Mouse (Mus musculus): Measurements from ENCODE around the gene Prn.

Prn gene

DNA sequence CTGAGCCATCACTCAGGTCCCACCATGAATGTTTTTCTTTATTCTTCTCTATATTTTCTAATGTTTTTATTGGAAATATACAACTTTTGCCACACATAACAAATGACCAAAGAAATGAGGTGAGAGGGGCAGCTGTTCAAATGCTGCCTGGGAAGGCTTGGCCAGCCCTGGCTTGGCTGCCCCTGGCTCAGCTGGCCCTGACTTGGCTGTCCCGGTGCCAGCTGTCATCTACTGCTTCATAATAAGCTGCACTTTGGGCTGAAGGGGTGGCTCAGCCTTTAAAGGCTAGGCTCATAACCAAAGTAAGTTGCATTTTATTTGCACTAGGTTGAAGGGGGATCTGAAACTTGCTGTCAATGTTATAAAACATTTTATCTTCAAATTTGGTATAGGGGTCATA, 2.9 kb upstream of the Prn start:
- no peak for DNase-seq (ENCODE audit: low read depth, low spot score)

DNA sequence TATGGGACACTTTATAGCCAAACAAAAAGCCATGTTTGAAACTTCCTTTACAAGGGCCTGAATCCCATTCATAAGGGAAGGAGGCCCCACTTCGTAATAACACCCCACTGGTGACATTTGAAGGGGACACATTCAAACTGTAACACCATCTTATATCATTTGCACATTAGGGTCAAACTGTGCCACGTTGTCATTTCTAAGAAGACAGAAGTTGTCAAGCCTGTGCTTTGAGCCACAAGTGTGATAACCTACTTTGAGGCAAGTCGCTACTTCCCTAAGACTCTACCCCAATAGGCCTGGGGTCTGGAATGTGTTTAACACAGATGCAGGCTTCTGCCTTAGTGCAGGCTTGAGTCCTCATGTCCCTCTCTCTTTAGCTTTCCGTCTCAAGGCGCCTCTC, 2.4 kb upstream of the Prn start:
- DNase-seq (ENCODE audit: low read depth, low spot score): no peak

DNA sequence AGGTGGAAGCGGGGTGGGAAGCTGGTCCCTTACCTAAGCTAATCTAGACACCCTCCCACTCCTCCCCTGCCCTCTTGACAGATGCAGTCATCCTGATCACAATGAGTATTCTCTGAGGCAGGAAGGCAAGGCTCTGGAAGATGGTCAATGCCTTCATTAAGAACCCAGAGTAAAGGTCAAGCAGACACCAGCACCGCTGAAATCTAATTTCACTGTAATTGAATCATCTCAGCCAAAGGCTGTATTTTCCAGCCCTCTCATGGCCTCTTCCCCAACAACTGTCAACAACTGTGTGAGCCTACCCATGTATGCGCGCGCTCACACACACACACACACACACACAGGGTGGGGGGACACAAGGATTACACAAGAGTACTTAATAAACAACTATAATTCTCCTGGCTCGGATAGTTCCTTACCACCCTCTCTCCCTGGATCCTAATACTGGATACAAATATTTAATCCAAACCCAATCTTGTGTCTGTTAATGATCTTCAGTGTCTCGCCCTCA, 1.4 kb upstream of the Prn start:
- DNase-seq (ENCODE audit: low read depth, low spot score): no peak

DNA sequence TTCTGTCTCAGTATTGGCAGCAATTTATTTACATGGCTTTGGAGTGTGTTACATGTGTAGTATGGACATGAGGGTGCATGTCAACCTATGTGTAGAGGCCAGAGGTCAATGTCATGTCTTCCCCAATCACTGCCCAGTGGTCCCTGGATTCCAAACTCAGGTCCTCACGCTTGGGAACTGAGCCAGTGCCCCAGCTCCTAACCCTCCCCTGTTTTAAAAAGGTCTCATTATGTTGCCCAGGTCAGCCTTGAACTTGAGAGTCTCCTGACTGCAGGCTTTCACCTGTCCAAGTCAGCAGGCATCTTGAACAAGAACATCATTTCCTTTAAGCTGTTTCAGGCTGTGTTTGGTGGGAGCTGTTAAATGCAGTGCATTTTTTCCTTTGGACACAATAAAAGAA, 851 bp upstream of the Prn start:
- no peak for DNase-seq (ENCODE audit: low read depth, low spot score)

DNA sequence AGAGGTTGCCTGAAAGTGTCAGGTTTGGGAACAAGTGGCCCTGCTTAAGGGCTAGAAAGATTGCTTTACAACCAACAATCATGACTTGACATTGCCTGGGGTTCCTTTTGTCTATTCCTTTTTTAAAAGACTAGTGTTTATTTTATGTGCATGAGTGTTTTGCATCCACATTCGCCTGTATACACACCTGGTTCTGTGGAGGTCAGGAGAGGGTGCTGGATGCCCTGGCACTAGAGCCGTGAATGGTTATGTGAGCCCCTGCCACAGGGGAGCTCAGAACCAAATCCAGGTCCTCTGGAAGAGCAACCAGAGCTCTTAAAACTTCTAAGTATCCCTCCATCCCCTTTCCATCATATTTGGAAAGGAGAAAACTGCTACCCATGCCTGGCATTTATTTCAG, 1.1 kb downstream of the Prn start:
- no peak for DNase-seq (ENCODE audit: low read depth, low spot score)

DNA sequence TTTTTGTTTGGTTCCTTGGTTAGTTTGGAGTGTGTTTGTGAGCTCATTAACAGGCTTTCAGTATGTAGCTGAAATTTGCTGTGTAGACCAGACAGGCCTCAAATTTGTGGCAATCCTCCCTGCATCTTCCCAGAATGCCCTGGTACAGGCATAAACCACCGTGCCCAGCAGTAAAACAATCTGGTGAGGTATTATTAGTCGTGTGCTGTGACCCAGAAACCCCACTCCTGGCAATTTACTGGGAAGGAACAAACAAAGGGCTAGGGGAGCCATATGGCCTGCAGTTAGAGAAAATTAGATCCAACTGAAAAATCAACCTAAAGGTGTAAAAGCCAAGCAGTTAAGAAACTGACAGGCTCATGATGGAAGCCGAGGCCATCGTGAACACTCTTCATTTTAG, 1.6 kb downstream of the Prn start:
- DNase-seq (ENCODE audit: low read depth, low spot score): no peak

DNA sequence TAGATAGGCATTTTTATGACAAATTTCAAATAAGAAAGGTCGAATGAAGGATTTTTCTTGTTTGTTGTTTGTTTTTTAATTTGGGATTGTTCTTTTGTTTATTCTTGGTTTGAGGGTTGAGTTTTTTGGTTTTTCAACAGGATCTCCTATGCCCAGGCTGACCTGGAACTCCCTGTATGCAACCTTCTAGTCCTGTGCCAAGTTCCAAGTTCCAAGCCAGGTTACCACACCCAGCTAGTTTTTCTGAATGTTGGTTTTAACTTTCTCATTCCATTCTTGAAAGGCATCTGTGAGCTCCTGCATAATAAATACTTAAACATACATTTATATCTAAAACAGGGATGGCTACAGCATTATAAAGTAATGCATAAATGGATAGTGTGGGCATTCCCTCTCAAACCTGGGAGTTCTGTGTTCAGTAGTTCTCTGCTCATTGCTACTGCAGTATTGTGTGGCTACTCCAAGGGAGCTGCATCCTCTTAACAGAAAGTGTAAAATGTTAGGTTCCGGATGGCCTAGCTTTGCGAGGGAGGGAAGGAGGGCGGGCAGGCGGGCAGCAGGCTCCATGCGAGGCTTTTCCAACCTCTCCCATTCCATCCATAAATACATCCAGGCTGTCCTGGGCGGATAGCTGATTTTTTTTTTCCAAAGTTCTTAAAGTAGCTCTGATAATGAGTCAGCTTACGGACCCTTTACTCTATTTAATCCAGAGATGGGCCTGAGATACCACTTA, 2.9 kb downstream of the Prn start:
- DNase-seq (ENCODE audit: low read depth, low spot score): no peak

DNA sequence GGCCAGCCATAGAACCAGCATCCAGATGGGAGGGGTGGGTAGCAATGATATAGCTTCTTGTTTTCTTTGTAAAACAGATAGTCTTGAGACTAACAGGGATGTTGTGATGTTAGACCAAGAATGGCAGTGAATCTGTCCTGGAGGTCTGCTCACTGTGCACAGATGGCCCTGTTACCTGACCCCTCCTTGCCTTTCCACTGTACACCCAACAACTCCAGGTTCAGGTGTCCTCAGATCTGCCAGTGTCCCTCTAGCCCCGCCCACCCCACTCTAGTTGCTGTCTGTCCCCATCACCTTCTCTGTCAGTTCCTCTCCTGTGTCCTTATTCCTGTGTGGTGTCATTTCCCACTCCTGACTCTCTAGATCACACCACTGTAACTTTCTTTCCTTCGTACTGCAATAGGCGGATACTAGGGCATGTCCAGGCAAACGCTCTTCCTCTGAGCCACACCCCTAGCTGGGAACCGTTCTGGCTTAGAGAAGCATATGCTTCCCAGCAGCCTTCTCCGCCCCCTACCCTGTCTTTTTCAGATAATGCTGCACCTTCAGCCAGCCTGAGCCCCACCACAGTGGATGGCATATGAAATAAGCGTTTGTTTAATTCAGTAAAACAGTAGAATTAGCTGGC, 22.6 kb downstream of the Prn start:
- DNase-seq (ENCODE audit: low read depth, low spot score): no peak

DNA sequence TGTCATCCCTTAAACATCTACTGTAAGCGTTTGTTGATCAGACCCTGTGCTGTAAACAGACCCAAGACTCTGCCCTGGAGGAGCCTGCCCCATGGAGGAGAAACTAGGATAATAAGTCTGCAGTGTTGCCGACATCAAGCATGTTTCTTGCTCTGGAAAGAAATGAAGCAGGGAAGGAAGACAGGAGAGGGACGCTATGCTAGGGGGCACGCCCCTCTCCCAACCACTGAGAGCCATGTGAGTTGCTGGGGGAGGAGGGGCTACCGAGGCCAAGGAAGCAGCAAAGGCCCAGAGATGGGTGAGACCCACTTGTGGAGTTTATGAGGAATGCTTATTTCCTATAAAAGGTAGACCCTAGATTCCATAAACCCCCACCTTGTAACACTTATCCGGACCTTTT, 23.3 kb downstream of the Prn start:
- no peak for DNase-seq (ENCODE audit: low read depth, low spot score)

DNA sequence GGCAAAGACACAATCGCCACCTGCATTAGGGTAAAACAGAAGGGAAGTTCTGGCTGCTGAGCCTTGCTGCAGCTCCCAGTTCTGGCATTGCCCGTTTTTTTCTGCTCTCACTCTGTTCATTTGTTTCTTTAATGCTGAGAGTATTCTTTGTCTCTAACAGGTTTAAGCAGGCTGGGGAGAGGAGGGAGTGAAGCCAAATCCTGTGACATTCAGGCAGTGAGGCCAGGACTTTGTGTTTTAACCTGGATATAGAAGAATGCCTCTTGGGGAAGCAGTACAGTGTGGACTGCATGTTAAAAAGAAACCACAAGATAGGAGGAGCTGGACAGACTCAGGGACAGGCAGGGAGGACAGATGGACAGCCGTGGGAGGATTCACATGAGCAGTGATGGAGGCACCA, 23.8 kb downstream of the Prn start:
- no peak for DNase-seq (ENCODE audit: low read depth, low spot score)

DNA sequence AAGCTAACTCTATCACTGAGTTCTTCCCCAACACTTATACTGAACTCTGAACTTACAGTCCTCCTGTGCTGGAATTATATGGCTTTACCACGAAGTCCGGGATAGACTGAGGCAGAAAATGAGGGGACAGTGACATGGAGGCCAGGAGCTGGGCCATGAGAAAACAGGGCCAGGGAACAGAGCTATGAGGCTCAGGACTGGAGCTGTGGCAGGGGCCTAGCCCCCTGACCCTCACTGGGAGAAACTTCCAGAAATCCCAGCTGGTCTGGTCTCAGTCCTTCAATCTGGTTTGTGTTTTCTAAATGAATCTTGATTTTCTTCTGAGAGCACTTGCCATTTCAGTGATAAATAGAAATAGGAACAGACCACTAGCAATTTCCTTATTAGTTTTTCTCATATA, 24.5 kb downstream of the Prn start:
- DNase-seq (ENCODE audit: low read depth, low spot score): no peak

DNA sequence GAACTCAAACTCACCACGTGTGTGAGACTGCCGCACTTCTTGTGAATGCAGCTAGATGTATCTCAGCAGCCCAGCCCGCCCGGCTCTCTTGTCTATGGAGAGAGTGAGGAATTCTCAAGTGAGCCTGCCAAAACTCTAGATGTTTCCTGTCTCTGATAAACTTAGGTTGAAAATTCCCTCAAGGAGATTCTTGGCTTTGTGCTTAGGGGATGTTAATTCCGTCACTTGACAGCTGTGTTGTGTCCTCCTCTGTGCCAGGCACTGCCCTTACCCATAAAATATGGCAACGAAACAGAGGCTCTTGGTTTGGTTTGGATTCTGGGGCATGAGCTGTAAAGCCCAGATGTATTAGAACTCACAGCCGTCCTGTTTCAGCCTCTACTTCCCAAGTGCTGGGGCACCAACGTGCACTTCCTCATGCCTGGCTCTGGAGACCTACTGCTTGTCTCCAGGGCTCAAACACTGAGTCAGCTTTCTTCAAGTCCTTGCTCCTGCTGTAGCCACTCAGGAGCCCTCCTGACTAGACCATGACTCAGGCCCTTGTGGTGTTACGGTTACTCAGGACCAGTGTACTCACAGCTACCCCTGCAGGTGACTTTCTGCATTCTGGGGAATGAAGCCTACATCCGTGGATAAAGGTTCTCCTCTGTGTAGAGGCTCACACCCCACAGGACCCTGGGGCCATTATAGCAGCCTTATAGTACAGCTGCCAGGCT, 25.8 kb downstream of the Prn start:
- DNase-seq (ENCODE audit: low read depth, low spot score): peak; percentile 74

DNA sequence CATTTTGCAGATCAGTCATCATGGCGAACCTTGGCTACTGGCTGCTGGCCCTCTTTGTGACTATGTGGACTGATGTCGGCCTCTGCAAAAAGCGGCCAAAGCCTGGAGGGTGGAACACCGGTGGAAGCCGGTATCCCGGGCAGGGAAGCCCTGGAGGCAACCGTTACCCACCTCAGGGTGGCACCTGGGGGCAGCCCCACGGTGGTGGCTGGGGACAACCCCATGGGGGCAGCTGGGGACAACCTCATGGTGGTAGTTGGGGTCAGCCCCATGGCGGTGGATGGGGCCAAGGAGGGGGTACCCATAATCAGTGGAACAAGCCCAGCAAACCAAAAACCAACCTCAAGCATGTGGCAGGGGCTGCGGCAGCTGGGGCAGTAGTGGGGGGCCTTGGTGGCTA, 26.7 kb downstream of the Prn start:
- no peak for DNase-seq (ENCODE audit: low read depth, low spot score)

DNA sequence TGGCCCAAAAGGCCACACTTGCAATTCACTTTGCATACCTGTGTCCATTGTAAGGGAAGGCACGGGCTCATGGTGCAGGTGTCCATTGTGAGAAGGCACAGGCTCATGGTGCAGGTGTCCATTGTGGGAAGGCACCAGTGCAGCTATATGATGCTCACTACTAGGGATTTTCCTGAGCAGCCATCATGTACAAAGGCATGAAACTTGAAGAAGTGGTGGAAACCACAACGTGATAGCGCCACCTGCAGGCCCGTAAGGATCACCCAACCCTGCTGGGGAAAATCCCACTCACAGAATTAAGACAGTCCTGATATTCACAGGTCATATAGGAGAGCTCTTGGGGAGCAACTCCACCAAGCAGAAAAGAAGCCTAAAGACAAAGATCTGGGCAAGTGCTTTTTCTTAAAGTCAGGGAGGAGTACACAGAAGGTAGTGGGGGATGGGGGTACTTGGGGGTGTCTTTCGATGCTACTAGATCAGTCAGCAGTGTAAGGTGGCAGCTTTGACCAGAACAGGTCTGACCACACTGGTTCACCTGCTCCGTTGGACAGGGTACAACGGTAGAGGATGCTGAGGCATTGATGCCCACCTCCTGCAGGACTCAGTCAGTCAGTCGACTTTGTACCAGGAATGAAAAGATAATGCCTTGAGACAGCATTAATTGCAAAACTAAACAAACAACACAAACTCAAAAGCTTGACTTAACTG, 29.8 kb downstream of the Prn start:
- DNase-seq (ENCODE audit: low read depth, low spot score): peak; percentile 74

DNA sequence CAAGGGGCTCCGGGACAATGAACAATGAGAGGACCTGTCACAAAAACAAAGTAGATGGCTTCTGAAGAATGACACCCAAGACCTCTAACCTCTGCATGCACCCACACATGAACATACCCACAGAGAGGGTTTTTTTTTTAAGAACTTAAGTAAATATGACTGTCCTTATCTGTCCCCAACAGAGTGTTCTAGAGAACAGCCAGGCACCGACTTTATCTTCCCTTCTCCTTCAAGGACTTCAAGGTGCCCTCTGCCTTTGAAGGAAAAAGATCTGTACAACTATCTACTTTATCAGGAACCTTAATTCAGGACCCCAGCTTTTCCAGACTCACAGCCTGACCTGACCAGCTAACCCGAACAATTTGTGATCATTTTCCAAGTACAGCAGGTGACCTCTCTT, 30.7 kb downstream of the Prn start:
- no peak for DNase-seq (ENCODE audit: low read depth, low spot score)

DNA sequence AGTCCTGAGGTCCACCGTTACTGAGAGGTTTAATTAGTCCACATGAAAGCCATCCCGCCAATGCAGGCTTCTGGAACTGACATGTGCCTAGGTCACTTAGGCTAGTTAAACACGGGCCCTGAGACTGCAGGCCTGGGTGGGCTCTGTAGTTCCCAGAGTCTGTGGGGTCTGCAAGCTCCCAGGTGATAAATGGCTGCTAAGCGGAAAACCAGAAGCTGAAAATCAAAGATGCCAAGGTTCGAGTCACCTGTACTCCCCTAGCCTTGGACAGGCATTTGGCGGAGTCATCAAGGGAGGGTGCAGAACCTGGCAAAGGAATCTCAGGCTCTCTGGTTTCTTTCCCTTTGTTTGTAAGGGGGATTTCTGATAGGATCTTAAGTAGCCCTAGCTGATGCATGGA, 31.7 kb downstream of the Prn start:
- no peak for DNase-seq (ENCODE audit: low read depth, low spot score)

DNA sequence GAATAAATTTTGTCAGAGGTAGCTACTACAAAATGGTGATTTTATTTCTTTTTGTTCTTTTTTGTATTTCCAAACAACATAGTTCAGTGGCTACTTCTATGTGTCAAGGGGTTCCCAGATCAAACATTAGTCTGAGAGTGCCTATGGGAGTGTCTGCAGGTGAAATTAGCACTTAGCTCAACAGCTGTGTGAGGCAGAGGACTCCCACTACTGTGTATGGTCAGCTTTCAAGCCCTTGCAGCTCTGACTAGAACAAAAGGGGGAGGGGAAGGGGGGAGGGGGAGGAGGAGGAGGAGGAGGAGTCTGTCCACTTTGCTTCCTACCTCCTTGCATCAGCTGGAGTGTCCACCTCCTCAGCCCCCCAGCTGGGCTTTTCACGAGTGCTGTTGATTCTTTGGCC, 34.6 kb downstream of the Prn start:
- DNase-seq (ENCODE audit: low read depth, low spot score): no peak

DNA sequence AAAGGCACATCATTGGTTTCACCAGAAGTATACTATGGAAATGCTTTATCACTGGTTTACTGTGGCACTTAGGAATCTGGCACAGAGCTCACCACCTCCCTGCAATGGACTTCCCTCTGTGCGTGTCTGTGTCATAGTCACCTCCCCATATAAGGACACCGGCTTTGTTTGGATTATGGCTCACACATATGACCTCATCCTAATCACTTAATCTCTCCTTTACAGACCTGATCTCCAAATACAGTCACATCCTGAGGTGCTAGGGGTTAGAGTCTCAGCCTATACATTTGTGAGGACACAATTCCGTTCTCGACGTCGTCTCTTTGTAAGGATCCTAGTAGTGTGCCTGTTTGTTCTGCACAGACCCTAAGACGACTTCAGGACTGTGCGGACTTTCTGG, 35.5 kb downstream of the Prn start:
- DNase-seq (ENCODE audit: low read depth, low spot score): no peak

DNA sequence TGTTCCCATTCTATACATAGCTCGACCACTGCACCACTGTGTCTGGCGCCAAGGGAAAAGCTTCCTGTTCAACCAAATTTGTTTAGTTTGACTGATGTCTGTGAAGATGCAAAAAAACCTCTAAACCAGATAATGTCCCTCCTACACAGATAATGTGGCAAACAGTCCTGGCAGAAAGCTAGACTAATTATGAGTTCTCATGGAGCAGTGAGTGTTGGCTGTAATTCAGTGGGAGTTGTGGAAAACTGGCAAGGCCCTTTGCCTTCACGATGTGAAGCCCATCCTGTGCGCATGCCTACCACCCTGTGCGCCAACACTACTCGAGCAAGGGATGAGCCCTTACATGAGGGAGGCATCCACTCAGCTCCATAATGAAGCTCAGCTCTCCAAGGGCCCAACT, 36.0 kb downstream of the Prn start:
- DNase-seq (ENCODE audit: low read depth, low spot score): no peak

DNA sequence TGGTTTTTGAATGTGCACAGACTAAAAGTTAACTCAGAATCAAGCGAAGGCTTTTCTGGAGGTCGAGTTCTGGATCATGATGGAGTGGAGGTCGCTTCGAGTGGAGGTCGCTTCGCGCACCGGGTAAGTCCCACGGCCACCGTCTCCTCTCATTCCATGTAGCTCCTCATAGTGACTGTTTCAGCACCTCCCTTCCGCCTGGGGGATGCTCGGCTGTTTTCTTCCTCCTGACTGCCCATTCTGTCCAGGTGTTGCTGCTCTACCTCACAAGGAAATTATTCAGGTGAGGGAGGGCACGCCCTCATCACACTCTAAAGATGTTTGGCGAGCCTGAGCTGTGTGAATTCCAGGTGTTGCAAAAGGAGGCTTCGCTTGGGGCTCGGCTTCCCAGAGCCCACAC, 36.6 kb downstream of the Prn start:
- DNase-seq (ENCODE audit: low read depth, low spot score): no peak

DNA sequence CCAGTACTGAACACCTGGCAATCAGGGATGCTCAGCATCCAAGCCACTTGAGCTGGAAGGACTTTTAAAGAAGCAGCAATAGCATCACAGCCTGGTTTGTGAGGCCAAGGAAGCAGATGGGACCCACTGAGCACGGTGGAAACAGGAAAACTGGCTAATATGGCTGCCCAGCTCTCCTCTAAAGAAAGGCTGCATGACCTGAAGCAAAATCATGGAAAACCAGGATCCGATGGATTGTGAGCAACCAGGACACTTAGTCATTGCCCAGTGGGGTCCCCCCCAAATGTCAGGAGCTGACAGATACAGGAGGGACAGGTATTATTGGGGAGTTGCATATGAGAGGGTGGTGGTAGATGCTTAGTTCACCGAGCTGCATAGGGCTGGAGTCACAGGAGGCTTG, 38.4 kb downstream of the Prn start:
- DNase-seq (ENCODE audit: low read depth, low spot score): no peak

DNA sequence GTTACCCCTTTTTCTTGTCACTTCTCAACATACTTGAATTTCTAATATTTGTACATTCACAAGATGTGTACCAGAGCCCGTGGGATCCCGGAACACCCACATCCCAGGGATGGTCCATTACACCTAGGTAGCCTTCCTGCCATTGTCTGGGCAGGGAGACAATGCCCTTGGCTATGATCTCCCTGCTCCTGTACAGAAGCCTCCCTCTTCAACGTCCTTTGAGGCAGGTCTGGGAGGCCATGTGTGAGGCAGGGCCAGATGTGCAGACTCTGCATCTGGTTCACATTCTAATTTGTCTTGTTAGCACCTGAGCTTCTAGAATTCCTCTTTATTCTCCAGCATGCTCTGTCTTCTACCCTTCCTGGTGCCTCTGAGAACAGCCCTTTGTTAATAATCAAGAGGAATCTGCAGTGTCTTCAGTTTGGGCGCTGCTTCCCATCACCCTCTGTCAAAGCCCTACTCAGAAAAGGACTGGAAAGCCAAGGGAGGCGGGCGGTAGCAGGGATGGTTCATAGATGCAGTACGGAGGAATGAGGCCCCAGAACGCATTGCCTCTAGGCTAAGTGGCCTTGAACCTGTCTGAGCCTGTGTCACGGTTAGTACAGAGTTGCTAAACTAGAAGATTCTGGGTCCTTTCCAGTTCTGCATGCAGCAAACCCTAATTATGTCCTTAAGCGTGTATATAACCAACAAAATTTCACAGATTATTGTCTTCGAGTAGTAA, 39.3 kb downstream of the Prn start:
- no peak for DNase-seq (ENCODE audit: low read depth, low spot score)

Measured in ZHBTc4 (cell line).